Mouse (Mus musculus) stomach, postnatal 0 days (tissue): ENCODE results near the gene Bdkrb1. TPM values are rescaled to one million over a fixed set of nuclear protein-coding genes. Genes with fewer than 3 reads are reported as not detected.

Experiments used
- ATAC-seq: fragments of 200-750 bp; cut with Nextera tagmentation; 2 replicates; pipeline ENCODE4 v1.8.0; 2017; ENCODE audit not compliant: low FRiP score, low TSS enrichment
- DNase-seq: peaks from one replicate; pipeline ENCODE4 v3.0.0-alpha.2; 2016; ENCODE audit warnings: low spot score
- H3K27ac ChIP-seq: fragments of 300-500 bp; sonication (generic); replicated peaks from 2 replicates; pipeline ENCODE4 v1.5.1; 2014; ENCODE audit warnings: mild to moderate bottlenecking, control low read depth
- H3K27me3 ChIP-seq: fragments of 300-500 bp; sonication (generic); 2 replicates; pipeline ENCODE4 v1.6.1; 2014; ENCODE audit warnings: low read length; ENCODE audit not compliant: control insufficient read depth, insufficient read depth
- H3K36me3 ChIP-seq: fragments of 300-500 bp; sonication (generic); 2 replicates; pipeline ENCODE4 v1.6.1; 2014; ENCODE audit warnings: low read length, mixed read lengths; ENCODE audit not compliant: control insufficient read depth, insufficient read depth
- H3K4me1 ChIP-seq: fragments of 300-500 bp; sonication (generic); replicated peaks from 2 replicates; pipeline ENCODE4 v1.6.1; 2014; ENCODE audit warnings: antibody characterized with exemption; ENCODE audit not compliant: control insufficient read depth, insufficient read depth
- H3K4me2 ChIP-seq: fragments of 300-500 bp; sonication (generic); replicated peaks from 2 replicates; pipeline ENCODE4 v1.6.1; 2014; ENCODE audit warnings: low read depth, mild to moderate bottlenecking, control low read depth, moderate library complexity
- H3K4me3 ChIP-seq: fragments of 300-500 bp; sonication (generic); 2 replicates; pipeline ENCODE4 v1.5.1; 2014; ENCODE audit warnings: low read depth, low read length, control low read depth
- H3K9ac ChIP-seq: fragments of 300-500 bp; sonication (generic); 2 replicates; pipeline ENCODE4 v1.6.1; 2014; ENCODE audit warnings: mild to moderate bottlenecking, low read length, control low read depth, mixed read lengths
- H3K9me3 ChIP-seq: fragments of 300-500 bp; sonication (generic); 2 replicates; pipeline ENCODE4 v1.6.1; 2016; ENCODE audit warnings: low read length; ENCODE audit not compliant: control insufficient read depth
- CTCF ChIP-seq: IDR thresholded peaks from 2 replicates; pipeline ENCODE4 v1.5.1; 2016; ENCODE audit warnings: antibody characterized with exemption, low read depth, mild to moderate bottlenecking, moderate library complexity
- EP300 ChIP-seq: optimal IDR thresholded peaks from 2 replicates; pipeline ENCODE3; 2016; ENCODE audit warnings: antibody characterized with exemption
- WGBS: fragments of 180-500 bp; shearing (Covaris S2); extraction: QIAGEN DNeasy Blood & Tissue Kit; methylation state at CpG from one replicate; pipeline ENCODE4 v1.1.7; 2014; 5-methylcytosine and 5-hydroxymethylcytosine counted together
- polyA plus RNA-seq: library from polyadenylated mRNA; unstranded; fragments of >200 nt; fragmentation: Nextera tagmentation; extraction: Ambion mirVana; gene quantifications from 2 replicates; pipeline ENCODE4 v1.2.1, GENCODE M21; 2015

The Bdkrb1 gene
- polyA plus RNA-seq, 1 experiment from 2014 or later = 1.8 TPM

GRCm38 (mm10) chr12:105599098-105599497 is 3.8 kb upstream of the Bdkrb1 start:
- Histone ChIP-seq H3K9me3 (no peaks in the 10 kb centered on the region), H3K4me1 (no peaks in the 10 kb centered on the region), H3K36me3 (no peaks in the 10 kb centered on the region), H3K9ac (no peak overlapping the region), H3K4me3 (no peak overlapping the region), H3K27me3 (no peaks in the 10 kb centered on the region), H3K27ac (no peak overlapping the region), H3K4me2 (no peak overlapping the region)
- ATAC-seq = no peak
- WGBS = 43% methylated on average over 5 of the region's 5 CpGs
- no peak for DNase-seq
- TF ChIP-seq CTCF (no peak), EP300 (no peak)

- H3K27ac ChIP-seq = peak overlapping the region; percentile 46; the same call in 1 of the 2 replicates
- H3K36me3 ChIP-seq = no peaks in the 10 kb centered on the region
- ATAC-seq = no peak
- H3K4me2 ChIP-seq = no peak overlapping the region
- WGBS = 43% methylated on average over 6 of the region's 6 CpGs
- no peaks in the 10 kb centered on the region for H3K4me1 ChIP-seq
- no peaks in the 10 kb centered on the region for H3K9me3 ChIP-seq
- DNase-seq = no peak
- TF ChIP-seq EP300 = no peak
- TF ChIP-seq CTCF = no peak
- no peak overlapping the region for H3K4me3 ChIP-seq
- H3K27me3 ChIP-seq = no peaks in the 10 kb centered on the region
- H3K9ac ChIP-seq = no peak overlapping the region
Observed at GRCm38 (mm10) chr12:105601586-105601985, 1.3 kb upstream of the Bdkrb1 start.

GRCm38 (mm10) chr12:105603904-105604303 is 1.0 kb downstream of the Bdkrb1 start:
- H3K27ac ChIP-seq = no peak overlapping the region
- no peak overlapping the region for H3K4me2 ChIP-seq
- 67% methylated on average over 11 of the region's 11 CpGs for WGBS
- DNase-seq (no peak), ATAC-seq (no peak)
- H3K27me3 ChIP-seq = no peaks in the 10 kb centered on the region
- TF ChIP-seq CTCF (no peak), EP300 (no peak)
- H3K36me3 ChIP-seq = no peaks in the 10 kb centered on the region
- no peak overlapping the region for H3K4me3 ChIP-seq
- no peaks in the 10 kb centered on the region for H3K9me3 ChIP-seq
- H3K4me1 ChIP-seq = no peaks in the 10 kb centered on the region
- H3K9ac ChIP-seq = no peak overlapping the region

GRCm38 (mm10) chr12:105605212-105605611 is 2.3 kb downstream of the Bdkrb1 start:
- 38% methylated on average over 8 of the region's 8 CpGs for WGBS

GRCm38 (mm10) chr12:105606881-105607280 is 4.0 kb downstream of the Bdkrb1 start:
- WGBS = 71% methylated on average over 4 of the region's 4 CpGs

More at GRCm38 (mm10) chr12:105605212-105605611, 2.3 kb downstream of the Bdkrb1 start:
- Histone ChIP-seq H3K9ac (no peak overlapping the region), H3K9me3 (no peaks in the 10 kb centered on the region), H3K4me3 (no peak overlapping the region), H3K4me2 (no peak overlapping the region), H3K4me1 (no peaks in the 10 kb centered on the region), H3K27ac (no peak overlapping the region), H3K36me3 (no peaks in the 10 kb centered on the region), H3K27me3 (no peaks in the 10 kb centered on the region)
- no peak for TF ChIP-seq EP300
- no peak for TF ChIP-seq CTCF
- DNase-seq (no peak), ATAC-seq (no peak)

GRCm38 (mm10) chr12:105611045-105611444 is 8.2 kb downstream of the Bdkrb1 start:
- H3K4me1 ChIP-seq = no peaks in the 10 kb centered on the region
- no peak overlapping the region for H3K4me2 ChIP-seq
- no peaks in the 10 kb centered on the region for H3K9me3 ChIP-seq
- H3K9ac ChIP-seq = no peak overlapping the region
- ATAC-seq (no peak), DNase-seq (no peak)
- no peaks in the 10 kb centered on the region for H3K27me3 ChIP-seq
- 75% methylated on average over 2 of the region's 2 CpGs for WGBS
- H3K27ac ChIP-seq = no peak overlapping the region
- no peak overlapping the region for H3K4me3 ChIP-seq
- 0 out of 2 replicates have a peak, but pooled peaks cover 3% of the 10 kb centered on the region for H3K36me3 ChIP-seq
- TF ChIP-seq EP300 (no peak), CTCF (no peak)

More at GRCm38 (mm10) chr12:105606881-105607280, 4.0 kb downstream of the Bdkrb1 start:
- Histone ChIP-seq H3K27ac (no peak overlapping the region), H3K36me3 (no peaks in the 10 kb centered on the region), H3K9ac (no peak overlapping the region), H3K4me3 (no peak overlapping the region), H3K27me3 (no peaks in the 10 kb centered on the region), H3K4me1 (no peaks in the 10 kb centered on the region), H3K9me3 (no peaks in the 10 kb centered on the region), H3K4me2 (no peak overlapping the region)
- DNase-seq (no peak), ATAC-seq (no peak)
- no peak for TF ChIP-seq EP300
- TF ChIP-seq CTCF = no peak
